Mouse (Mus musculus): ENCODE results near the gene Trim16. TPM values are rescaled to one million over a fixed set of nuclear protein-coding genes. Genes with fewer than 3 reads are reported as not detected.

Trim16 gene
- polyA plus RNA-seq, 1 experiment from 2014 or later, result 3.1 TPM

DNA sequence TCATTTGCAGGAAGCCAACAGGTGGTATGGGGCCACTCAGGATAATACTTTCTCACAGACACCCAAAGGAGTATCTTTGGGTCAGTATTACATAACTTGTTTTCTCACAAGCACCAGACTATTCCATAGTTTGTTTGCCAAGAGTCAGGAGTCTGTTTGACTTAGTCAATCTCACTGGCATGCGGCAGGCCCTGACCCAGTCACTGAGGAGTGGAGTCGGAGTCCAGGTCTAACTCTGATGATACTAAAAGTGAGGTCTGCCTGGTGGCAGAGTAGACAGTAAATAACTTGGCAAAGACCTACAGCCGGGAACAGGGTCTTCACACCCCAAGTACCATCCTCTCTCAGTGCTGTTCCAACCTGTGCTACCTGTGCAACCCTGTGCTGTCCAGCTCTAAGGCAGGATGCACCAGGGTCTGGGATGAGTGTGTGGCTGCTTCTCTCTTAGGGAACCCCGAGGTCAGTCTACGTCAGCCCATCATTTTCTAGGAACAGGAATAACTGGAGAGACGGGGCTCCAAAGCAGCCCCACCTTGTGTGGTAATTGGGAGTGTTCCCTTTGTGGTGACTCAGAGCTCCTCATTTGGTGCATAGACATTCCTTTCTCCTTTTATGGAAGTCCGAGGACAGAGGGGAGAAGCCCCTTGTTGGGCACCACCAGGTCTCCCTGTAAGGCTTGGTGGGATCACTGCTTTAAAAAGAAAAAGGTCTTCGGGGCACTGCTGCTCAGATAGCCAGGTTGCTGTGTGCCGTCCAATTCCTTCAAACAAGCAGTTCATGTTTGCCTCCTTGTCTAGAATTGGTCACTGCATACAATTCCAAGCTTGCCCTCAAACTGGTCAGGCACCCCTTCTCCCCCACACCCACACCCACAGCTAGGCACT is 5.4 kb downstream of the Trim16 start:
- Histone ChIP-seq H3K9me3 (ENCODE audit: control insufficient read depth, low read length) (no peaks in the 10 kb centered on the region), H3K4me1 (replicated peaks; ENCODE audit: control insufficient read depth, insufficient read depth, low read length) (peaks cover 1% of the 10 kb centered on the region), H3K4me3 (ENCODE audit: low read depth, low read length) (no peak overlapping the region), H3K9ac (ENCODE audit: low read depth, low read length) (no peak overlapping the region), H3K4me2 (no peak overlapping the region), H3K27me3 (replicated peaks; ENCODE audit: control insufficient read depth, insufficient read depth, low read length) (no peaks in the 10 kb centered on the region), H3K27ac (ENCODE audit: low read depth, low read length) (no peak overlapping the region), H3K36me3 (ENCODE audit: control insufficient read depth, insufficient read depth, low read length) (no peaks in the 10 kb centered on the region)
- WGBS, result 73% methylated on average over 9 of the region's 9 CpGs
- no peak for DNase-seq (ENCODE audit: low spot score)
- ATAC-seq (replicated peaks; ENCODE audit: low FRiP score), result no peak

DNA sequence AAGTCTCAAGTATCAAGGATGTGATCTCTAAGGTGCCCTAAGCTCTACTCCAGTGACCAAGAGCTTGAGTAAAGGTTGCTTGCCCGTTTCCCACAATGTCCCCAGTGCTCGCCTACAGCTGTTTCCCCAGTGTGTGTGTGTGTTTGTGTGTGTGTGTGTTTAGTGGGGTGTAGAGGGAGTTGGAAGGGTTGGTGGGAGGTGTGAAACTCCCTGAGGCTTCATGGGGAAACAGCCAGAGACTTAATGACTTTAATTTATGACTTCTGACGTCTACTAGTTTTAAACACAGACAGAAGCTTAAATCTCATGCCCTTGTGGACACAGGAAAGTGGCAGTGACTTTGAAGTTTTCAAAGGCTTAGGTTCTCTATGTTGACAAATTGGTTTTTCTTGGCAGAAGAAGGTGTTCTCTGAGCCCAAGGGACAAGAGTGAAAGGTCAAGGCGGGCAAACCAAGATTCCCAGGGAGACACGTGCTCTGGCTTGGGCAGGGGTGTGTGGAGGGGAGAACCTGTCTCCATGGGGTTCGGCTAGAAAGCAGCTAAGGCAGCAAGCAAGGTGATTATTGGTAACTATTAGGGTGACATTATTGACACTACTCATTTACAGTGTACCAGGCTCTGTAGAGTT is 6.2 kb downstream of the Trim16 start:
- Histone ChIP-seq H3K4me1 (replicated peaks; ENCODE audit: control insufficient read depth, insufficient read depth, low read length) (no peaks in the 10 kb centered on the region), H3K27ac (ENCODE audit: low read depth, low read length) (no peak overlapping the region), H3K4me2 (no peak overlapping the region), H3K4me3 (ENCODE audit: low read depth, low read length) (no peak overlapping the region), H3K27me3 (replicated peaks; ENCODE audit: control insufficient read depth, insufficient read depth, low read length) (no peaks in the 10 kb centered on the region), H3K9me3 (ENCODE audit: control insufficient read depth, low read length) (no peaks in the 10 kb centered on the region), H3K36me3 (ENCODE audit: control insufficient read depth, insufficient read depth, low read length) (no peaks in the 10 kb centered on the region), H3K9ac (ENCODE audit: low read depth, low read length) (no peak overlapping the region)
- ATAC-seq (replicated peaks; ENCODE audit: low FRiP score), result no peak
- no peak for DNase-seq (ENCODE audit: low spot score)
- 71% methylated on average over 6 of the region's 6 CpGs for WGBS

DNA sequence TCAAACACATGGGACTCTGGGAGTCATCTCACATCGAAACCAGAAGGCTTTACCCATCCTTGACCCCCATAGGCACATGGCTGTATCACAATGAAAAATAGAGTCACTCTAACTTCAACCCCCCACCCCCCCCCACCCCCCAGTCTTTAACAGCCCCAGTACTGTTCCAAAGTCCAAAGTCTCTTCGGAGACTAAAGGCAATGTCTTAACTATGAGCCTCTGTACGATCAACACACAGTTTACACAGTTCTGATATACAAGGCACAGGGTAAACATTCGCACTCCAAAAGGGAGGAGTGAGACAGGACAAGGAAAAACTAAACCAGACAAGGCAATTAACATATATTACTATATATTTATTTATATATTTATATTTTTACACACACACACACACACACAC is 7.1 kb downstream of the Trim16 start:
- H3K4me2 ChIP-seq, result no peak overlapping the region

GRCm38 (mm10) chr11:62827911-62828310 is 7.9 kb downstream of the Trim16 start:
- H3K27ac ChIP-seq (ENCODE audit: low read depth, low read length), result no peak overlapping the region
- no peak overlapping the region for H3K4me3 ChIP-seq (ENCODE audit: low read depth, low read length)
- H3K9me3 ChIP-seq (ENCODE audit: control insufficient read depth, low read length), result no peaks in the 10 kb centered on the region
- H3K4me2 ChIP-seq, result no peak overlapping the region
- H3K36me3 ChIP-seq (ENCODE audit: control insufficient read depth, insufficient read depth, low read length), result no peaks in the 10 kb centered on the region
- WGBS, result 65% methylated on average over 3 of the region's 3 CpGs
- H3K27me3 ChIP-seq (replicated peaks; ENCODE audit: control insufficient read depth, insufficient read depth, low read length), result no peaks in the 10 kb centered on the region
- H3K4me1 ChIP-seq (replicated peaks; ENCODE audit: control insufficient read depth, insufficient read depth, low read length), result no peaks in the 10 kb centered on the region
- H3K9ac ChIP-seq (ENCODE audit: low read depth, low read length), result no peak overlapping the region
- DNase-seq (ENCODE audit: low spot score) (no peak), ATAC-seq (replicated peaks; ENCODE audit: low FRiP score) (no peak)

More for the DNA sequence above, 7.1 kb downstream of the Trim16 start:
- H3K9ac ChIP-seq (ENCODE audit: low read depth, low read length), result no peak overlapping the region
- 76% methylated on average over 4 of the region's 4 CpGs for WGBS
- H3K36me3 ChIP-seq (ENCODE audit: control insufficient read depth, insufficient read depth, low read length), result no peaks in the 10 kb centered on the region
- H3K27me3 ChIP-seq (replicated peaks; ENCODE audit: control insufficient read depth, insufficient read depth, low read length), result no peaks in the 10 kb centered on the region
- no peak overlapping the region for H3K4me3 ChIP-seq (ENCODE audit: low read depth, low read length)
- DNase-seq (ENCODE audit: low spot score), result no peak
- no peaks in the 10 kb centered on the region for H3K9me3 ChIP-seq (ENCODE audit: control insufficient read depth, low read length)
- H3K4me1 ChIP-seq (replicated peaks; ENCODE audit: control insufficient read depth, insufficient read depth, low read length), result no peaks in the 10 kb centered on the region
- no peak for ATAC-seq (replicated peaks; ENCODE audit: low FRiP score)
- H3K27ac ChIP-seq (ENCODE audit: low read depth, low read length), result no peak overlapping the region

GRCm38 (mm10) chr11:62830387-62830786 is 10.4 kb downstream of the Trim16 start:
- no peak overlapping the region for H3K27ac ChIP-seq (ENCODE audit: low read depth, low read length)
- DNase-seq (ENCODE audit: low spot score) (no peak), ATAC-seq (replicated peaks; ENCODE audit: low FRiP score) (no peak)
- no peak overlapping the region for H3K4me2 ChIP-seq
- H3K4me1 ChIP-seq (replicated peaks; ENCODE audit: control insufficient read depth, insufficient read depth, low read length), result no peaks in the 10 kb centered on the region
- H3K9ac ChIP-seq (ENCODE audit: low read depth, low read length), result no peak overlapping the region
- H3K9me3 ChIP-seq (ENCODE audit: control insufficient read depth, low read length), result no peaks in the 10 kb centered on the region
- 70% methylated on average over 2 of the region's 2 CpGs for WGBS
- no peaks in the 10 kb centered on the region for H3K36me3 ChIP-seq (ENCODE audit: control insufficient read depth, insufficient read depth, low read length)
- no peak overlapping the region for H3K4me3 ChIP-seq (ENCODE audit: low read depth, low read length)
- H3K27me3 ChIP-seq (replicated peaks; ENCODE audit: control insufficient read depth, insufficient read depth, low read length), result no peaks in the 10 kb centered on the region

DNA sequence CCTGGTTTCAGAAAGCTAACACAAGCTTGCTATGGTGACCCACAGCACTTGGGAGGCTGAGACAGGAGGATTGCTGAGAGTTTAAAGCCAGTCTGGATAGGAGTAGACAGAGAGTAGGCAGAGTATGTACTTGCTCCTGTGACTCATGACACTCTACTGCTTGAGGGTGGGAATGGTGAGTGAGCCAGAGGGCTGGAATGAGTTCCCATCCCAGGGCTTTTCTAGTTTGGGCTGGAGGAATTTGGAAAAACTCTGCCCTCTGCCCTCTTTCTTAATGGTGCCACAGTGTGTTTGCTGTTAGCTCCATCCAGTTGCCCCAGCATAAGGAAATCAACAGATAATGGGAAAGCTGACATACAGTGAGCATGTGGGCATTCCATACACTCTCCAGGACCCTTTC is 11.9 kb downstream of the Trim16 start:
- no peak for ATAC-seq (replicated peaks; ENCODE audit: low FRiP score)

GRCm38 (mm10) chr11:62844562-62844961 is 24.5 kb downstream of the Trim16 start:
- Histone ChIP-seq H3K36me3 (ENCODE audit: control insufficient read depth, insufficient read depth, low read length) (no peaks in the 10 kb centered on the region), H3K9me3 (ENCODE audit: control insufficient read depth, low read length) (no peaks in the 10 kb centered on the region), H3K27ac (ENCODE audit: low read depth, low read length) (no peak overlapping the region), H3K9ac (ENCODE audit: low read depth, low read length) (no peak overlapping the region), H3K4me1 (replicated peaks; ENCODE audit: control insufficient read depth, insufficient read depth, low read length) (peaks cover 3% of the 10 kb centered on the region; the same call in 1 of the 2 replicates), H3K4me3 (ENCODE audit: low read depth, low read length) (no peak overlapping the region), H3K4me2 (no peak overlapping the region), H3K27me3 (replicated peaks; ENCODE audit: control insufficient read depth, insufficient read depth, low read length) (no peaks in the 10 kb centered on the region)
- no peak for DNase-seq (ENCODE audit: low spot score)
- WGBS, result 59% methylated on average over 5 of the region's 5 CpGs
- ATAC-seq (replicated peaks; ENCODE audit: low FRiP score), result peak; percentile 45; the same call in 1 of the 2 replicates

More for the DNA sequence above, 11.9 kb downstream of the Trim16 start:
- Histone ChIP-seq H3K4me3 (ENCODE audit: low read depth, low read length) (no peak overlapping the region), H3K4me2 (no peak overlapping the region), H3K36me3 (ENCODE audit: control insufficient read depth, insufficient read depth, low read length) (no peaks in the 10 kb centered on the region), H3K9me3 (ENCODE audit: control insufficient read depth, low read length) (no peaks in the 10 kb centered on the region), H3K9ac (ENCODE audit: low read depth, low read length) (no peak overlapping the region), H3K4me1 (replicated peaks; ENCODE audit: control insufficient read depth, insufficient read depth, low read length) (no peaks in the 10 kb centered on the region), H3K27me3 (replicated peaks; ENCODE audit: control insufficient read depth, insufficient read depth, low read length) (no peaks in the 10 kb centered on the region), H3K27ac (ENCODE audit: low read depth, low read length) (no peak overlapping the region)
- DNase-seq (ENCODE audit: low spot score), result no peak

- Histone ChIP-seq H3K9me3 (ENCODE audit: control insufficient read depth, low read length) (no peaks in the 10 kb centered on the region), H3K27me3 (replicated peaks; ENCODE audit: control insufficient read depth, insufficient read depth, low read length) (no peaks in the 10 kb centered on the region), H3K4me1 (replicated peaks; ENCODE audit: control insufficient read depth, insufficient read depth, low read length) (peaks cover 3% of the 10 kb centered on the region; the same call in 1 of the 2 replicates), H3K27ac (ENCODE audit: low read depth, low read length) (no peak overlapping the region), H3K4me3 (ENCODE audit: low read depth, low read length) (no peak overlapping the region), H3K36me3 (ENCODE audit: control insufficient read depth, insufficient read depth, low read length) (no peaks in the 10 kb centered on the region), H3K9ac (ENCODE audit: low read depth, low read length) (no peak overlapping the region), H3K4me2 (no peak overlapping the region)
- ATAC-seq (replicated peaks; ENCODE audit: low FRiP score), result no peak
- DNase-seq (ENCODE audit: low spot score), result no peak
- 64% methylated on average over 3 of the region's 3 CpGs for WGBS
Measured at GRCm38 (mm10) chr11:62845730-62846129, 25.7 kb downstream of the Trim16 start.

Measured in liver, embryonic 11.5 days (tissue).